Mouse (Mus musculus): ENCODE measurements at regions not wholly inside any gene's neighbourhood (a gene's known extent, or its start where the extent isn't known, plus 50 kb on each side); places are given as distances from the start of the nearest gene placed in this dataset.

DNA sequence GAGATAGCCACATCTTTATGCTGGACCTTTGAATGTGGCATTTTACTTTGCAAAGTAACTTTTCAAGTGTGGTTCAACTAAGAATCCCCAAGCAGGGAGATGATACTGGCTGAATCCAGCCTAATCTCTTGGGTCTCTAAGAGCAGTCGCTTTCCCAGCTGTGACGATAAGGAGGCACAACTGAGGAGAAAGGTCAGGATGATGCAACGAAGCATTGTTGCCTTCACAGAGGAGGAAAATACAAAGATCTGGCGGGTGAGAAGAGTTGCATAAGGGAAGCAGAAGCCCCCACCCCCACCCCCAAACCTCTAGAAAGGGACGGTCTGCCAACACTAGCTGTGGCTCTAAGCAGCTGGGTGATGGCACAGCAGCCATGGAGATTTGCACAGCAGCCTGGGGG is 2298.6 kb upstream of the Gm7489 start:
- Histone ChIP-seq H3K27me3 (ENCODE audit: control insufficient read depth, insufficient read depth, low read depth, low read length) (no peaks in the 10 kb centered on the region), H3K36me3 (ENCODE audit: control insufficient read depth, insufficient read depth, low read length) (no peaks in the 10 kb centered on the region), H3K9ac (ENCODE audit: low read length) (no peak overlapping the region), H3K4me1 (replicated peaks; ENCODE audit: control insufficient read depth, insufficient read depth, low read length) (no peaks in the 10 kb centered on the region), H3K27ac (ENCODE audit: low read length) (no peak overlapping the region), H3K4me3 (ENCODE audit: low read length) (no peak overlapping the region), H3K4me2 (ENCODE audit: low read depth, low read length) (no peak overlapping the region), H3K9me3 (ENCODE audit: control insufficient read depth, low read length) (no peaks in the 10 kb centered on the region)
- 61% methylated on average over 5 of the region's 5 CpGs for WGBS
- no peak for ATAC-seq (ENCODE audit: low read depth)

DNA sequence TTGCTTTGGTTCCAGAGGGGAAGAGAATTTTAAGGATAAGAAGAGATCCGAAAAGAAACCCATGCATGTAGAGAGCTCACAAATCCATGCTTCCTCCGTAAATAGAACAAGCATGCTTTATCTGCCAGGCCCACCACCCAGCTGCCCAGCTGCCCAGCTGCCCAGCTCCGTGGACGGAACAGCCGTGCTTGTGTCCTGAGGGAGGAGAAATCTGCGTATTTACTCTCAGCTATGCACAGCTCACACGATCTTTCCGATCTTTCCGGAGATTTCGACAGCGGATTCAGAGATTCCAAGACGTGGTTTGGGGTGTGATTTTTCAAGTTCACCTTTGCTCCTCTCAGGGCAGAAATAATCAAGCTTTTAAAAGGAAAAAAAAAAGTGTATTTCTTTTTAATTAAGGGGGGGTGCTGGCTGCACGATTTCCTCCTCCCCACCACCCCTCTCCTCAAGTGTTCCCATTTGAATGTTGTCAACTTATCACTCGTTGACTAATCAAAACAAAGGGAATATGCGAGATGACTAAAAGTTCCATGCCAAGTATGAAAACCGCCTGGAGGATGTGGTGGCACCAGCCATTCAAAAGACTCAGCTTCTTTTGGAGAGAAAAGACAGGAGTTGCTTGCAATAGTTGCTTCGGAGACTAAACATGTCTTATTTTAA is 2293.2 kb upstream of the Gm7489 start:
- Histone ChIP-seq H3K4me3 (ENCODE audit: low read length) (peak overlapping the region; percentile 36), H3K36me3 (ENCODE audit: control insufficient read depth, insufficient read depth, low read length) (no peaks in the 10 kb centered on the region), H3K9me3 (ENCODE audit: control insufficient read depth, low read length) (no peaks in the 10 kb centered on the region), H3K4me1 (replicated peaks; ENCODE audit: control insufficient read depth, insufficient read depth, low read length) (peaks cover 13% of the 10 kb centered on the region), H3K27ac (ENCODE audit: low read length) (peak overlapping the region; percentile 85), H3K27me3 (ENCODE audit: control insufficient read depth, insufficient read depth, low read depth, low read length) (no peaks in the 10 kb centered on the region), H3K4me2 (ENCODE audit: low read depth, low read length) (peak overlapping the region; percentile 54), H3K9ac (ENCODE audit: low read length) (peak overlapping the region; percentile 54)
- WGBS: 25% methylated on average over 17 of the region's 17 CpGs
- ATAC-seq (ENCODE audit: low read depth): peak; percentile 80

DNA sequence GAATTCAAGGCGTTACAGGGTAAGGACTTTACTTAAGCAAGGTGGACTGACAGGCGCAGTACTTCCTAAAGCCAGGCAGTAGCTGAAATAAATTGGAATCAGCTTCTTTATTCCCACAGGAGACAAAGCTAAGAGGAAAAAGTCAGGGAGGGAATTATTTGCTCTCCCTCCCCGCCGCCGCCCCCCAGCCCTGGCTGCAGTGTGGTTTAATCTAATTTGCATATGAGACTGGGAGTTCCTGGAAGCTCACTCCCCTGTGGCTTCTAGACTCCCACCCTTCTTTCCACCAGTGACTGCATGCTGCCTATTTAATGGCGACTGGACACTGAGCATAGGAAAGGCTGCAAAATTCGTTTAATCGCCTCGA is 2292.7 kb upstream of the Gm7489 start:
- Histone ChIP-seq H3K4me3 (ENCODE audit: low read length) (peak overlapping the region; percentile 36), H3K27ac (ENCODE audit: low read length) (peak overlapping the region; percentile 85), H3K4me1 (replicated peaks; ENCODE audit: control insufficient read depth, insufficient read depth, low read length) (peaks cover 13% of the 10 kb centered on the region), H3K36me3 (ENCODE audit: control insufficient read depth, insufficient read depth, low read length) (no peaks in the 10 kb centered on the region), H3K27me3 (ENCODE audit: control insufficient read depth, insufficient read depth, low read depth, low read length) (no peaks in the 10 kb centered on the region), H3K4me2 (ENCODE audit: low read depth, low read length) (peak overlapping the region; percentile 54), H3K9ac (ENCODE audit: low read length) (peak overlapping the region; percentile 54), H3K9me3 (ENCODE audit: control insufficient read depth, low read length) (no peaks in the 10 kb centered on the region)
- ATAC-seq (ENCODE audit: low read depth): peak; percentile 84
- 39% methylated on average over 9 of the region's 9 CpGs for WGBS

DNA sequence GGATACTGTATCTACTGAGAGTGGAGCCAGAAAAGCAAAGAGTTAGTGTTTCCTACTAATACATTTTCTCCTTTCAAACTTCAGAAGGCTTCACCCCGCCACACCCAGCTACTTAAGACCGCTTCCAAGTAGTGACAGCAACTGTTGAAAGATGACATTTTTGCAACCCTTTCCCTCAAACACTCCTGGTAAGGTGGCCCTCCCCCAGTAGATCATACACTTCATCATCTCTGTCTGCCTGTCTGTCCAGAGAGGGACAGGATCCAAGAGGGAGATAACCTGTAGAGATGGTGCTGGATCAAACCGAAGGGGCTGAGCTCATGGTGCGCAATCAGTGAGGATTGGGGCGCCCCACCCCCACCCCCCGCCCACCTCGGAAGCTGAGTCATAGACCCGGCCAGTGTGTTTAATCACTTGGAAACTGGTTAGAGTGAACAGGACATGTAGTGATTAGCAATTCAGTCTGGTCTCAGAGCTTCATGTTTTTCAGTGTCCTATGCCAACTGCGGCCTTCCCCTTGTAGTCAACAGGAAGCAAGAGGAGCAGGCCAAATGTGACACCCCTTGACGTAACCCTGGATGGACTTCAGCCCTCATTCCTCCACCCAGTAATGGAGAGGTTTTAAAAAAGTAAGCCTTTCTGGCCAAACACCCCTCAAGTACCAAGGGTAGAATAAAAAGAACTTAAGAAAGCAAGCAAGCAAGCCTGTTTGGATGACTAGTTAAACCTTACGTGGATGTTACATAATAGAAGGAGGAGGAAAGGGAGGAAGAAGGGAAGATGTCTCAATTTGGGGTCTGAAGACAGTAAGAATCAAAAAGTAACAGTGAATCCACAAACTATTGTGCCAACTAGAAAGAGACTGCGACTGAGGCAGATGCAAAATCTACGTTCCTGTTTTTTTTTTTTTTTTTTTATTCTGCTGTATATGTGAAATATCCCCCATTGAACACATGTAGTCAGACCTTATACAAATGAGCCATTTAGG is 2291.9 kb upstream of the Gm7489 start:
- Histone ChIP-seq H3K4me1 (replicated peaks; ENCODE audit: control insufficient read depth, insufficient read depth, low read length) (peaks cover 13% of the 10 kb centered on the region), H3K4me2 (ENCODE audit: low read depth, low read length) (peak overlapping the region; percentile 54), H3K9me3 (ENCODE audit: control insufficient read depth, low read length) (no peaks in the 10 kb centered on the region), H3K27ac (ENCODE audit: low read length) (peak overlapping the region; percentile 85), H3K4me3 (ENCODE audit: low read length) (no peak overlapping the region), H3K27me3 (ENCODE audit: control insufficient read depth, insufficient read depth, low read depth, low read length) (no peaks in the 10 kb centered on the region), H3K9ac (ENCODE audit: low read length) (peak overlapping the region; percentile 54; the same call in 1 of the 2 replicates), H3K36me3 (ENCODE audit: control insufficient read depth, insufficient read depth, low read length) (no peaks in the 10 kb centered on the region)
- WGBS: 58% methylated on average over 13 of the region's 13 CpGs
- peak; percentile 49 for ATAC-seq (ENCODE audit: low read depth)

DNA sequence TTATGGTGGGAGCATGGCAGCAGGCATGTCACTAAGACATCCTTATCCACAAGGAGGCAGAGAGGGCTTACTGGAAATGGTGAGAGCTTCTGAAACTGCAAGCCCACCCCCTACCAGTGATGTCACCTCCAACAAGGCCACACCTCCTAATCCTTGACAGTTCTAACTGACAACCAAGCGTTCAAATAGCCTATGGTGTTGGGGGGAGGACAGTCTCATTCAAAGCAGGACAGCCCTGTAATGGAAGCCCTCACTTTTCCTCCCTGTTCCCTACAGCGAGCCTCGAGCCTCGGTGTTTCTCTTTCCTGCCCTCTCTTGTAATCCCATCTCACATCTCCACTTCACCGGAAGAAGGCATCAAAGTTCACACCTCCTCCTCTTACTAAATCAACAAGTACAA is 2290.6 kb upstream of the Gm7489 start:
- H3K36me3 ChIP-seq (ENCODE audit: control insufficient read depth, insufficient read depth, low read length): no peaks in the 10 kb centered on the region
- no peak for ATAC-seq (ENCODE audit: low read depth)
- no peak overlapping the region for H3K4me2 ChIP-seq (ENCODE audit: low read depth, low read length)
- H3K9me3 ChIP-seq (ENCODE audit: control insufficient read depth, low read length): no peaks in the 10 kb centered on the region
- H3K4me1 ChIP-seq (replicated peaks; ENCODE audit: control insufficient read depth, insufficient read depth, low read length): peaks cover 13% of the 10 kb centered on the region
- WGBS: 55% methylated on average over 5 of the region's 5 CpGs
- no peak overlapping the region for H3K27ac ChIP-seq (ENCODE audit: low read length)
- H3K27me3 ChIP-seq (ENCODE audit: control insufficient read depth, insufficient read depth, low read depth, low read length): no peaks in the 10 kb centered on the region
- H3K9ac ChIP-seq (ENCODE audit: low read length): no peak overlapping the region
- no peak overlapping the region for H3K4me3 ChIP-seq (ENCODE audit: low read length)

DNA sequence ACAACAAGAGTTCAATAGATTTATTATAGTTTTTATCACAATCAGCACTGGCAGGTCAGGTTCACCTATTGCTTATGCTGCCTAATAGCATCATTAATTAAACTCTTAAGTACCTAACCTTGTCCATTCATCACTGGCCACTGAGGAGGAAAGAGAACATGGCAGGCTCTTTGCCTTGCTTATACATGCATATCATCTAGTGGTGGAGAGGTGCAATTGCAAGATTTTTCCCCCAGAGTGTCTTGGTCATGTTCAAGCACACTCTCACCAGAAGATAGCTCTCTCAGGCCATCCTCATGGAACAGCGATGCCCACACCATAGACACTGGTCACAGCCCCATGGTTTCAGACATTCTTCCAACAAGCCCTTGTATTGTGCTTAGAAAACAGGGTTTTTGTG is 2289.1 kb upstream of the Gm7489 start:
- 81% methylated on average over 1 of the region's 1 CpGs for WGBS
- ATAC-seq (ENCODE audit: low read depth): no peak

DNA sequence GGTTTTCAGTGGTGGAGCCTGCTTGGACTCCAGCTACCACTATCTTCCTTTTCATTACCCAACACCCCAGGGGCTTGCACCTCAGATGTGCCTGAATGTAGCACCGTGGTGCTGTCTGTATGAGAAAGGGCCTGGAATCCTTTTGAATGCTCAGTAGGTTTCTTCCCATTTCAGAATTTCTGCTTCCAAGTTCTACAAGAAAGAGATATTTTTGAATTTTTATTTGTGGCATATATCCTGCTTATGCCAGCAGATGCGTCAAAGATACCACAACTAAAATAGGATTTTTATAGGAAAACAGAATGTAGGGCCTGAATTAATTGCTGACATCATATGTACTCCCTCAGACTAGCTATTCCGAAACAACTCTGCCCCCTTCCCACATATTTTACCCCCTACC is 2286.9 kb upstream of the Gm7489 start:
- Histone ChIP-seq H3K36me3 (ENCODE audit: control insufficient read depth, insufficient read depth, low read length) (no peaks in the 10 kb centered on the region), H3K9ac (ENCODE audit: low read length) (no peak overlapping the region), H3K4me2 (ENCODE audit: low read depth, low read length) (no peak overlapping the region), H3K9me3 (ENCODE audit: control insufficient read depth, low read length) (no peaks in the 10 kb centered on the region), H3K4me3 (ENCODE audit: low read length) (no peak overlapping the region), H3K4me1 (replicated peaks; ENCODE audit: control insufficient read depth, insufficient read depth, low read length) (peaks cover 3% of the 10 kb centered on the region), H3K27ac (ENCODE audit: low read length) (no peak overlapping the region), H3K27me3 (ENCODE audit: control insufficient read depth, insufficient read depth, low read depth, low read length) (no peaks in the 10 kb centered on the region)
- no peak for ATAC-seq (ENCODE audit: low read depth)
- 83% methylated on average over 3 of the region's 3 CpGs for WGBS

More for the DNA sequence above, 2289.1 kb upstream of the Gm7489 start:
- no peaks in the 10 kb centered on the region for H3K27me3 ChIP-seq (ENCODE audit: control insufficient read depth, insufficient read depth, low read depth, low read length)
- H3K4me2 ChIP-seq (ENCODE audit: low read depth, low read length): no peak overlapping the region
- no peak overlapping the region for H3K9ac ChIP-seq (ENCODE audit: low read length)
- no peak overlapping the region for H3K4me3 ChIP-seq (ENCODE audit: low read length)
- no peaks in the 10 kb centered on the region for H3K36me3 ChIP-seq (ENCODE audit: control insufficient read depth, insufficient read depth, low read length)
- no peaks in the 10 kb centered on the region for H3K9me3 ChIP-seq (ENCODE audit: control insufficient read depth, low read length)
- H3K27ac ChIP-seq (ENCODE audit: low read length): no peak overlapping the region
- H3K4me1 ChIP-seq (replicated peaks; ENCODE audit: control insufficient read depth, insufficient read depth, low read length): peaks cover 13% of the 10 kb centered on the region

DNA sequence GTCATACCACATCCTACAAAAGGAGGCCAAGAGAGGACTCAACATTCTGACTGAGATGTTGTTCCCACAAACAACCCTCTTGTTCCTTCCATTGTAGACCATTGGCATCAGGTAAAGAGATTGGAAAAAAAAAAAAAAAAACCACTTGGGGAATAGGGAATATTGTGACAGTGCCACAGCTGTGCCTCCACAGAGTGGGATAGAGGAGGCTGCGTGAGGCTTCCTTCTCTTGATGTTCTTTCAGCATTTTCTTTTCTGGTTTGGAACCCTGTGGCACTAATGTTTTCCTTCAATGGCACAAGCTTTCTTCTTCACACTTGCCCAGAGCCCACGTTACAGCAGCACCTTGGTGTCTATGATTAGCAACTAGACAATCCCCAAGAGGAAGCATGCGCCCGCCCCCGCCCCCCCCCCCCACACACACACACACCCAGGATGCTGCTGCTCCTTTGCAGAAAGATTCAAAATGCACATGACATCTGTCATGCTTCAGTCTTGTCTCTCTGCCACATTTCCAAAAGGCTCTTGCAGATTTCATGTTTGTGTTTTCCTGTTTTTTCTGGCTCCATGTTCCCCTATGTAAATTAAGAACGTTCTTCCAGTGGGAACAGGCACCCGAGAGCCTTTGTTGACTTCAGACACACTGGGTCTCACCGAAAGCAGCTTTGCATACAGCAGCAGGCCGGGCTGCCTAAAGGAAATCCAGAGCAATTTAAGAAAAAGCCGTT is 2283.4 kb upstream of the Gm7489 start:
- Histone ChIP-seq H3K4me3 (ENCODE audit: low read length) (no peak overlapping the region), H3K27ac (ENCODE audit: low read length) (no peak overlapping the region), H3K9ac (ENCODE audit: low read length) (no peak overlapping the region), H3K9me3 (ENCODE audit: control insufficient read depth, low read length) (no peaks in the 10 kb centered on the region), H3K36me3 (ENCODE audit: control insufficient read depth, insufficient read depth, low read length) (no peaks in the 10 kb centered on the region), H3K27me3 (ENCODE audit: control insufficient read depth, insufficient read depth, low read depth, low read length) (no peaks in the 10 kb centered on the region), H3K4me1 (replicated peaks; ENCODE audit: control insufficient read depth, insufficient read depth, low read length) (no peaks in the 10 kb centered on the region), H3K4me2 (ENCODE audit: low read depth, low read length) (no peak overlapping the region)
- WGBS: 55% methylated on average over 10 of the region's 10 CpGs
- no peak for ATAC-seq (ENCODE audit: low read depth)

DNA sequence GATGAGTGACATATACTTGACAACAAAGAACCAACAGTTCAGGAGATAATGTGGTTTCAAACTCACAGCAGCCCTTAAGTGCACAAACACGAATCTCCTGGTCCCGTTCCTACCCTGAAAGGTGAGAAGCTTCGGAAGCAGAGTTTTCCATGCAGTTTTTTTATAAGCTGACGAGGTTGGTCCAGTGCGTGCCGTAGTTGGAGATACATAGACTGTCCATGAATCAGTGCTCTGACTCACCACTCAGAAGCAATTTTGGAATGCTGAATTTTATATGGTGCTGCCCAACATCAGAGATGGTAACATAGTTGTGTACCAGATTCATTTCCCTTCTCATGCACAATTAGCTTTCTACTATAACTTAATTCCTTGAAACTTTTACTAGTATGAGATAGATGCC is 2263.3 kb upstream of the Gm7489 start:
- Histone ChIP-seq H3K4me3 (ENCODE audit: low read length) (no peak overlapping the region), H3K4me2 (ENCODE audit: low read depth, low read length) (no peak overlapping the region), H3K27me3 (ENCODE audit: control insufficient read depth, insufficient read depth, low read depth, low read length) (no peaks in the 10 kb centered on the region), H3K27ac (ENCODE audit: low read length) (no peak overlapping the region), H3K9me3 (ENCODE audit: control insufficient read depth, low read length) (no peaks in the 10 kb centered on the region), H3K9ac (ENCODE audit: low read length) (no peak overlapping the region), H3K36me3 (ENCODE audit: control insufficient read depth, insufficient read depth, low read length) (no peaks in the 10 kb centered on the region), H3K4me1 (replicated peaks; ENCODE audit: control insufficient read depth, insufficient read depth, low read length) (no peaks in the 10 kb centered on the region)
- no peak for ATAC-seq (ENCODE audit: low read depth)
- WGBS: 86% methylated on average over 6 of the region's 6 CpGs

Measured in lung, embryonic 16.5 days (tissue).